Mouse (Mus musculus) heart, embryonic 15.5 days (tissue): ENCODE measurements around the gene Slc35f5. TPM values are rescaled to one million over a fixed set of nuclear protein-coding genes. Genes with fewer than 3 reads are reported as not detected.

Experiments used
- ATAC-seq: fragments of 200-750 bp; cut with Nextera tagmentation; replicated peaks from 2 replicates; pipeline ENCODE4 v1.8.0; 2017; ENCODE audit warnings: low read depth, moderate TSS enrichment; ENCODE audit not compliant: insufficient number of reproducible peaks, insufficient read depth, low FRiP score
- H3K27ac ChIP-seq: fragments of 300-500 bp; sonication (generic); 2 replicates; pipeline ENCODE4 v1.5.1; 2015; ENCODE audit warnings: mild to moderate bottlenecking, inconsistent platforms
- H3K27me3 ChIP-seq: fragments of 300-500 bp; sonication (generic); 2 replicates; pipeline ENCODE4 v1.6.1; 2015; ENCODE audit warnings: inconsistent platforms
- H3K36me3 ChIP-seq: fragments of 300-500 bp; sonication (generic); 2 replicates; pipeline ENCODE4 v1.6.1; 2015; ENCODE audit warnings: mild to moderate bottlenecking, inconsistent platforms
- H3K4me1 ChIP-seq: fragments of 300-500 bp; sonication (generic); replicated peaks from 2 replicates; pipeline ENCODE4 v1.6.1; 2015; ENCODE audit warnings: inconsistent platforms
- H3K4me2 ChIP-seq: fragments of 300-500 bp; sonication (generic); 2 replicates; pipeline ENCODE4 v1.6.1; 2015; ENCODE audit warnings: inconsistent platforms, mild to moderate bottlenecking, moderate library complexity
- H3K4me3 ChIP-seq: fragments of 300-500 bp; sonication (generic); 2 replicates; pipeline ENCODE4 v1.5.1; 2015; ENCODE audit warnings: mild to moderate bottlenecking, inconsistent platforms
- H3K9ac ChIP-seq: fragments of 300-500 bp; sonication (generic); 2 replicates; pipeline ENCODE4 v1.6.1; 2015; ENCODE audit warnings: mild to moderate bottlenecking, inconsistent platforms
- H3K9me3 ChIP-seq: fragments of 300-500 bp; sonication (generic); replicated peaks from 2 replicates; pipeline ENCODE4 v1.6.1; 2016; ENCODE audit warnings: inconsistent platforms
- WGBS: fragments of 180-500 bp; shearing (Covaris S2); methylation state at CpG from one replicate; pipeline ENCODE4 v1.1.7; 2015; ENCODE audit warnings: mixed read lengths; 5-methylcytosine and 5-hydroxymethylcytosine counted together
- polyA plus RNA-seq: library from polyadenylated mRNA; unstranded; fragments of >200 nt; fragmentation: Nextera tagmentation; extraction: Ambion mirVana; gene quantifications from 2 replicates; pipeline ENCODE4 v1.2.1, GENCODE M21; 2015

The Slc35f5 gene
- polyA plus RNA-seq, 1 experiment from 2014 or later = 92.9 TPM

- Histone ChIP-seq H3K9me3 (no peaks in the 10 kb centered on the region), H3K27me3 (no peaks in the 10 kb centered on the region), H3K4me1 (peaks cover 15% of the 10 kb centered on the region), H3K4me3 (no peak overlapping the region), H3K27ac (peak overlapping the region; percentile 93), H3K4me2 (peak overlapping the region; percentile 20; the same call in 1 of the 2 replicates), H3K36me3 (peaks cover 49% of the 10 kb centered on the region), H3K9ac (no peak overlapping the region)
- 43% methylated on average over 10 of the region's 10 CpGs for WGBS
- ATAC-seq = peak; percentile 95
These were observed 15.2 kb downstream of the Slc35f5 start for GRCm38 (mm10) chr1:125575458-125576114.

GRCm38 (mm10) chr1:125576965-125577364 is 16.6 kb downstream of the Slc35f5 start:
- H3K27ac ChIP-seq = peak overlapping the region; percentile 93
- no peak overlapping the region for H3K4me2 ChIP-seq
- no peaks in the 10 kb centered on the region for H3K27me3 ChIP-seq
- peaks cover 54% of the 10 kb centered on the region for H3K36me3 ChIP-seq
- peak overlapping the region; percentile 38; the same call in 1 of the 2 replicates for H3K9ac ChIP-seq
- H3K9me3 ChIP-seq = no peaks in the 10 kb centered on the region
- no peak overlapping the region for H3K4me3 ChIP-seq
- H3K4me1 ChIP-seq = peaks cover 15% of the 10 kb centered on the region
- no peak for ATAC-seq

DNA sequence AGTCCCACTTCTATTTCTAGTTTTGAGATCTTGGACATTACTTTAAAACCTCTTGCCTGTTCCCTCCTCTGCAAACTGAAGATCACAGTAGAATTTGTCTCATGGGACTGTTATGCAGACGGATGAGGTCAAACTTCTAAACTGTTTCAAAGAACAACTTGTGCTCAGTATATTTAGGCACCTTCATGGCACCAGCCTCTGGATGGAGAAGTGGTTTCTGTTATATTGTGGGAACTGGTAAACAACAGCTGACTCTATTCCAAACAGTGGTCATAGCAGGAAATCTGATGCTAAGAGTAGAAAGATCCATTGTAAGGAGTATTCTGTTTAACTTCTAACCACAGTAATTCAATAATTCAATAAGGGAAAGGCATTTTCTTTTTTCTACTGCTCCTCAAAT is 17.7 kb downstream of the Slc35f5 start:
- Histone ChIP-seq H3K27me3 (no peaks in the 10 kb centered on the region), H3K4me3 (no peak overlapping the region), H3K4me2 (no peak overlapping the region), H3K36me3 (peaks cover 50% of the 10 kb centered on the region), H3K9me3 (no peaks in the 10 kb centered on the region), H3K9ac (no peak overlapping the region), H3K4me1 (peaks cover 15% of the 10 kb centered on the region), H3K27ac (peak overlapping the region; percentile 13; the same call in 1 of the 2 replicates)
- ATAC-seq = no peak
- WGBS = 73% methylated on average over 1 of the region's 1 CpGs

DNA sequence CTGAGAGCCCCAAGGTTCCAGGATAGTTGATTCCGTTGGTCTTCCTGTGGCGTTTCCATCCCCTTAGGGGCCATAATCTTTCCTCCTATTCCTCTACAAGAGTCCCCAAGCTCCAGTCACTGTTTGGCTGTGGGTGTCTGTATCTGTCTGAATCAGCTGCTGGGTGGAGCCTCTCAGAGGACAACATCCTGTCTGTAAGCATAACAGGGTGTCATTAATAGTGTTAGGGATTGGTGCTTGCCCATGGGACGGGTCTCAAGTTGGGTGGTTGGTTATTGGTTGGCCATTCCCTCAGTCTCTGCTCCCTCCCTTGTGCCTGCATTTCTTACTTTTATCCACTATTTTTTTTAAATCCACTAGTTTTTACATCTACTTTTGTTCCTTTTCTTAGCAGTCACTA is 20.7 kb downstream of the Slc35f5 start:
- no peak overlapping the region for H3K27ac ChIP-seq
- H3K9ac ChIP-seq = no peak overlapping the region
- H3K4me1 ChIP-seq = peaks cover 10% of the 10 kb centered on the region
- H3K36me3 ChIP-seq = peaks cover 64% of the 10 kb centered on the region
- H3K4me2 ChIP-seq = no peak overlapping the region
- no peaks in the 10 kb centered on the region for H3K9me3 ChIP-seq
- ATAC-seq = no peak
- no peak overlapping the region for H3K4me3 ChIP-seq
- 91% methylated on average over 3 of the region's 3 CpGs for WGBS
- no peaks in the 10 kb centered on the region for H3K27me3 ChIP-seq

- 75% methylated on average over 4 of the region's 4 CpGs for WGBS
- no peak overlapping the region for H3K9ac ChIP-seq
- H3K36me3 ChIP-seq = no peaks in the 10 kb centered on the region
- H3K9me3 ChIP-seq = 0 out of 2 replicates have a peak, but pooled peaks cover 6% of the 10 kb centered on the region
- no peaks in the 10 kb centered on the region for H3K27me3 ChIP-seq
- no peak overlapping the region for H3K27ac ChIP-seq
- H3K4me2 ChIP-seq = no peak overlapping the region
- no peak overlapping the region for H3K4me3 ChIP-seq
- no peaks in the 10 kb centered on the region for H3K4me1 ChIP-seq
- ATAC-seq = no peak
These were observed 43.2 kb downstream of the Slc35f5 start for GRCm38 (mm10) chr1:125603620-125604019.

GRCm38 (mm10) chr1:125607087-125607803 is 46.9 kb downstream of the Slc35f5 start:
- no peaks in the 10 kb centered on the region for H3K4me1 ChIP-seq
- no peaks in the 10 kb centered on the region for H3K9me3 ChIP-seq
- ATAC-seq = no peak; the same call in 1 of the 2 replicates
- H3K9ac ChIP-seq = no peak overlapping the region
- H3K36me3 ChIP-seq = no peaks in the 10 kb centered on the region
- no peak overlapping the region for H3K4me2 ChIP-seq
- H3K27ac ChIP-seq = no peak overlapping the region
- H3K4me3 ChIP-seq = no peak overlapping the region
- H3K27me3 ChIP-seq = no peaks in the 10 kb centered on the region
- 33% methylated on average over 10 of the region's 10 CpGs for WGBS

DNA sequence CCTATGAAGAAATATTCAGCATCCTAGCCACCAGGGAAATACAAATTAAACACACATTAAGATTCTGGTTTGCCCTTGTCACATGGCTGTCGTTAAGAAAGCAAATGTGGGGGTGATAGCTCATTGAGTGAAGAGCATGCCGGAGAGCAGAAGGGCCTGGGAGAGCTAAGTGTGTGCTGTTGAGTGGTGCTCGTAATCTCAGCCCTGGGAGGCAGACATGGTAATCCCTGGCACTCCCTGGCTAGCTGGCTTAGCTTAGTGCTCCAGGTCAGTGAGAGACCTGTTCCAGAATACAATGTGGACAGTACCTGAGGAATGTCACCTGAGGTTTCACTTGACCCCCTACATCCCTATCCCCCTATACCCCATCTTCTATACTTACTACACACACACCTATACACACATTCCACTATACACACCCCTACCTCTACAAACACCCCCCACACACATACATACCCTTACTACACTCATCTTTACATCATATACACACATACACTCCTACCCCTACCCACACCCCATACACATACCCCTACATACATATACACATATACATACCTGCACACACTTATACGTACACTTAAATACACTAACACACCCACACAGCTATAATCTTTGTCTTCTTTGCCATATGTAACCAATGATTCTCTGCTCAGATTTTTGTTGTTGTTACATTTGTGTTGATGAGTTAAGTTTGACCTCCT is 64.1 kb downstream of the Slc35f5 start:
- no peak overlapping the region for H3K9ac ChIP-seq
- H3K4me1 ChIP-seq = no peaks in the 10 kb centered on the region
- 57% methylated on average over 4 of the region's 4 CpGs for WGBS
- no peak overlapping the region for H3K27ac ChIP-seq
- no peak overlapping the region for H3K4me2 ChIP-seq
- no peaks in the 10 kb centered on the region for H3K27me3 ChIP-seq
- no peaks in the 10 kb centered on the region for H3K9me3 ChIP-seq
- no peak overlapping the region for H3K4me3 ChIP-seq
- no peak for ATAC-seq
- no peaks in the 10 kb centered on the region for H3K36me3 ChIP-seq

DNA sequence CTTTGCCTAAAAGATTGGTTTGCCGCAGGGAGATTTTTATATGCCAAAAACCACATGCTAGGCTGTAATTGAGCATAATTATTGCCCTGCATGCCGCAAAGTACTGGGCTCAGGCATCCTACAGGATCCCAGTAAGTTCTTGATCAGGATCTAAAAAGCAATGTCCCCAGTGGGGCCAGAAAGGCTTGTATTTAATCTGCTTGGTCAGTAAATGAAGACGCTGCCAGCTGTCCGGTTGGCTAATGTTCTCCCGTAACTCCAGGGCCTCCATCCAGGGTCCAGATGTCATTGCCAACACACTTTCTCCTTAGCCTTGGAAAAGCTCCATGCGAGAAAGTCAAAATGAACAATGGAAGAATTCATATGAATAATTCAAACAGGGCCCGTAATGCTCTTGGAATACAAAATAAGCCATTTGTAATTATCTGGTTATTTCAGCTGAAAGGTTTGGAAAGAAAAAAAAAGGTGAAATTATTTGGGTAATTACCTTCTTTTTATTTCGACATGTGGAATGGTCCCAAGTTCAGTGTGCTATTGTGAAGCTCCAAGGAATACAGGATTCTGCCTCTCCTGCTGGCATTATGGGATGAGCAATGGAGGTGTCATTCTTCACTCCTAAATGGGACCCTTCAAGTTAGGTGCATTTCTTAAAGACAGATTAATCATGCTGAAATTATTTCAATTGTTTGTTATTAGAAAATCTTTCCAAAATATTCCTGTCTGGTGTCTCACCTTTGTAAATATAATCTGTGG is 79.3 kb downstream of the Slc35f5 start:
- Histone ChIP-seq H3K4me2 (no peak overlapping the region), H3K4me3 (no peak overlapping the region), H3K4me1 (no peaks in the 10 kb centered on the region), H3K27ac (no peak overlapping the region), H3K9me3 (no peaks in the 10 kb centered on the region), H3K9ac (no peak overlapping the region), H3K36me3 (no peaks in the 10 kb centered on the region), H3K27me3 (no peaks in the 10 kb centered on the region)
- WGBS = 84% methylated on average over 8 of the region's 8 CpGs
- no peak for ATAC-seq

DNA sequence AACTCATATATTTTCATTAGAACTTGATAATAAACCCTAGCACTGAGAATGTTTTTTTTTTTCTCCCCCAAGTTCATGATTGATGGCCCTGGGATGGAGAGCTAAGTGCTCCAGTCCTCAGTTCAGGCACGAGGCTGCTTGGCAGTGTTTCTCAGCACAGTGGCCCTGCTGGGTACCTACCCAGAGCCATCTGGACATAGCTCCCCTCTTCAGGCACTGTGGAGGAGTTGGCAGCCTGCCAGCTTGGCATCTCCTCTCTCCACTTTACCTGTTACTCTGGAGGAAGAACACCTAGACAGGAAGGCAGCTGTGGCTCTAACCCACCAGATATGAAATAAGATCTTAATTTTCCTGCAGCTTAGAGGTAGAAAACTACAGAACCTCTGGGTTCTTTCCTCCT is 83.2 kb downstream of the Slc35f5 start:
- 28% methylated on average over 1 of the region's 1 CpGs for WGBS
- no peak for ATAC-seq
- Histone ChIP-seq H3K4me3 (no peak overlapping the region), H3K27me3 (no peaks in the 10 kb centered on the region), H3K9ac (no peak overlapping the region), H3K9me3 (no peaks in the 10 kb centered on the region), H3K27ac (no peak overlapping the region), H3K4me2 (no peak overlapping the region), H3K4me1 (no peaks in the 10 kb centered on the region), H3K36me3 (no peaks in the 10 kb centered on the region)
